Mouse (Mus musculus): ENCODE results near the gene Msantd2. TPM values are rescaled to one million over a fixed set of nuclear protein-coding genes. Genes with fewer than 3 reads are reported as not detected.

The Msantd2 gene
- total RNA-seq, 2 experiments from 2014 or later: 20.5 to 25.6 TPM

- TF ChIP-seq CTCF (conservative IDR thresholded peaks at IDR 0.05): no peak
- Histone ChIP-seq H3K27ac (peak overlapping the region; percentile 86), H3K4me3 (no peak overlapping the region)
- no peak for DNase-seq (ENCODE audit: low spot score in 2 of 2)
Observed at GRCm38 (mm10) chr9:37569231-37569835, 80.2 kb downstream of the Msantd2 start.

DNA sequence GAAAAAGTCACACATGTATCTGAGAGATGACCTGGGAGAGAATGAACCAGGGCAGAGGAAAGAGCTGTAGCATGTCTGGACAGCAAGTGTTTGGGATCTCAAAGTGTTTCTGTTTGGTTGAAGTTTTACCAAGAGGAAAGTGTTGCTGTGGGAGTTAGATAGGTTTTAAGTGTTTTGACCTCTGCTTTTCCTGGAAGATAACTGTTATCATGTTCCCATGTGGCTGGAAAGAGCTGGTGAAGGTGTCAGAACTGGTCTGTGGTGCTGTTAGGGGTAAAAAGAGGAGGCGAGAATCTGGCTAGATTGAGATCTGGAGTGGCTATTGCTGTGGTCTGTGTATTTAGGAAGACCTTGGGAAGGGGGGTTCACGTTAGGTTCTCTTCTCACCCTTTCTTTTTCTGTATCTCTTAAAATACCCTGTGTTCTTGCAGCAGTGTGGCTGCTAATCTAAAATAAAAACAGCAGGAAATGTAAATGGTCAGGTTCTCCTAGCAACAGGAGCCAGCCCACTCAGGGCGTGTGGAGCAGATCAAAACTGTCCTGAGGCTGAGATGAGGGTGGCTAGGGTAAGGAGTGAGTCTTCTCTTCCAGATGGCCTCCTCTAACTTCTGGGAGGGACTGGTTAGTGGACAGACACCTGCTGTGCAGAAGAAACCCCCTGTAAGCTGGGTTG is 83.2 kb downstream of the Msantd2 start:
- Histone ChIP-seq H3K27ac (no peak overlapping the region), H3K4me3 (no peak overlapping the region)
- no peak for DNase-seq (ENCODE audit: low spot score in 2 of 2)
- TF ChIP-seq CTCF (conservative IDR thresholded peaks at IDR 0.05): no peak

Other genes with a start within 250 kb of the Msantd2 start
- 1 to 10 TPM; 1.1 to 1.6 TPM for gene Slc37a2, start 233.6 kb upstream of the Msantd2 start, total RNA-seq (2021)
- 1 to 10 TPM; 1.6 to 3.1 TPM for gene Ccdc15, start 140.9 kb upstream of the Msantd2 start, total RNA-seq (2021)
- 10 to 100 TPM; 65.9 to 68.1 TPM for gene Hepacam, start 122.0 kb upstream of the Msantd2 start, total RNA-seq (2021)
- gene Robo4, start 87.4 kb upstream of the Msantd2 start, total RNA-seq (2021): 1 to 10 TPM; 4.9 to 5.8 TPM
- 10 to 100 TPM; 14.8 to 19.0 TPM for gene Robo3, start 56.1 kb upstream of the Msantd2 start, total RNA-seq (2021)
- gene Esam, start 38.8 kb downstream of the Msantd2 start, total RNA-seq (2021): 10 to 100 TPM; 18.3 to 19.3 TPM
- gene Vsig2, start 49.9 kb downstream of the Msantd2 start, total RNA-seq (2021): 1 to 10 TPM; 2.5 to 3.7 TPM
- 1,000 to 10,000 TPM; 1,464 to 1,512 TPM for gene Nrgn, start 63.6 kb downstream of the Msantd2 start, total RNA-seq (2021)
- 10 to 100 TPM in 1 of 2 experiments, 1 to 10 TPM in 1; 9.6 to 14.0 TPM for gene Siae, start 66.4 kb downstream of the Msantd2 start, total RNA-seq (2021)
- 1 to 10 TPM; 1.5 to 1.9 TPM for gene Spa17, start 124.4 kb downstream of the Msantd2 start, total RNA-seq (2021)
- gene Tbrg1, start 168.0 kb downstream of the Msantd2 start, total RNA-seq (2021): 10 to 100 TPM; 46.9 to 47.0 TPM
- gene Panx3, start 179.9 kb downstream of the Msantd2 start, total RNA-seq (2021): not detected
- gene Olfr160, start 226.9 kb downstream of the Msantd2 start, total RNA-seq (2021): not detected

All from layer of hippocampus, adult 2 months (tissue).